Mouse (Mus musculus) cerebellum, adult 11 months (tissue): ENCODE results near the gene Gm12248.

ENCODE experiments used
- DNase-seq: peaks from one replicate; pipeline ENCODE4 v3.0.0; 2022

The Gm12248 gene

GRCm38 (mm10) chr11:58093021-58093528 lies at the start of gene Gm12248:
Gene Gm12248, minus strand, starts transcription at chr11:58093134.
- DNase-seq, result no peak

GRCm38 (mm10) chr11:58139466-58139865 lies 46.5 kb upstream of the Gm12248 start:
- DNase-seq, result no peak

GRCm38 (mm10) chr11:58138821-58139220 lies 45.9 kb upstream of the Gm12248 start:
- DNase-seq, result no peak

- no peak for DNase-seq
These were observed 43.7 kb upstream of the Gm12248 start for GRCm38 (mm10) chr11:58136677-58137076.

GRCm38 (mm10) chr11:58135296-58135695 lies 42.4 kb upstream of the Gm12248 start:
- DNase-seq, result no peak

- no peak for DNase-seq
These were observed 41.9 kb upstream of the Gm12248 start for GRCm38 (mm10) chr11:58134869-58135268.

GRCm38 (mm10) chr11:58132026-58132425 lies 39.1 kb upstream of the Gm12248 start:
- DNase-seq, result no peak

- no peak for DNase-seq
These were observed 36.4 kb upstream of the Gm12248 start for GRCm38 (mm10) chr11:58129302-58129843.

- no peak for DNase-seq
These were observed 34.6 kb upstream of the Gm12248 start for GRCm38 (mm10) chr11:58127544-58127943.

- peak; percentile 66 for DNase-seq
These were observed 33.6 kb upstream of the Gm12248 start for GRCm38 (mm10) chr11:58126397-58127160.

- DNase-seq, result no peak
These were observed 32.1 kb upstream of the Gm12248 start for GRCm38 (mm10) chr11:58125021-58125420.

GRCm38 (mm10) chr11:58123711-58124110 lies 30.8 kb upstream of the Gm12248 start:
- no peak for DNase-seq

GRCm38 (mm10) chr11:58121351-58121750 lies 28.4 kb upstream of the Gm12248 start:
- DNase-seq, result no peak

GRCm38 (mm10) chr11:58120655-58121054 lies 27.7 kb upstream of the Gm12248 start:
- no peak for DNase-seq

- DNase-seq, result no peak
These were observed 24.2 kb upstream of the Gm12248 start for GRCm38 (mm10) chr11:58117044-58117652.

GRCm38 (mm10) chr11:58116560-58116959 lies 23.6 kb upstream of the Gm12248 start:
- no peak for DNase-seq

- no peak for DNase-seq
These were observed 14.9 kb upstream of the Gm12248 start for GRCm38 (mm10) chr11:58107664-58108337.

- no peak for DNase-seq
These were observed 14.1 kb upstream of the Gm12248 start for GRCm38 (mm10) chr11:58107009-58107408.

- DNase-seq, result no peak
These were observed 11.4 kb upstream of the Gm12248 start for GRCm38 (mm10) chr11:58104351-58104791.

GRCm38 (mm10) chr11:58103697-58104306 lies 10.9 kb upstream of the Gm12248 start, which contains the start of gene Cnot8:
Gene Cnot8, plus strand, starts transcription at chr11:58104153.
- DNase-seq, result peak; percentile 100

GRCm38 (mm10) chr11:58103344-58103653 lies 10.4 kb upstream of the Gm12248 start:
- no peak for DNase-seq

GRCm38 (mm10) chr11:58102581-58103343 lies 9.8 kb upstream of the Gm12248 start:
- DNase-seq, result no peak
